Mouse (Mus musculus) liver, embryonic 14.5 days (tissue): Measurements from ENCODE around the gene Plekhm1.

Source experiments
- CTCF ChIP-seq: IDR thresholded peaks from 2 replicates; pipeline ENCODE4 v1.5.1; 2016; ENCODE audit warnings: antibody characterized with exemption, low read depth, control low read depth
- EP300 ChIP-seq: IDR thresholded peaks from 2 replicates; pipeline ENCODE4 v1.6.1; 2016; ENCODE audit warnings: antibody characterized with exemption, low read depth

DNA sequence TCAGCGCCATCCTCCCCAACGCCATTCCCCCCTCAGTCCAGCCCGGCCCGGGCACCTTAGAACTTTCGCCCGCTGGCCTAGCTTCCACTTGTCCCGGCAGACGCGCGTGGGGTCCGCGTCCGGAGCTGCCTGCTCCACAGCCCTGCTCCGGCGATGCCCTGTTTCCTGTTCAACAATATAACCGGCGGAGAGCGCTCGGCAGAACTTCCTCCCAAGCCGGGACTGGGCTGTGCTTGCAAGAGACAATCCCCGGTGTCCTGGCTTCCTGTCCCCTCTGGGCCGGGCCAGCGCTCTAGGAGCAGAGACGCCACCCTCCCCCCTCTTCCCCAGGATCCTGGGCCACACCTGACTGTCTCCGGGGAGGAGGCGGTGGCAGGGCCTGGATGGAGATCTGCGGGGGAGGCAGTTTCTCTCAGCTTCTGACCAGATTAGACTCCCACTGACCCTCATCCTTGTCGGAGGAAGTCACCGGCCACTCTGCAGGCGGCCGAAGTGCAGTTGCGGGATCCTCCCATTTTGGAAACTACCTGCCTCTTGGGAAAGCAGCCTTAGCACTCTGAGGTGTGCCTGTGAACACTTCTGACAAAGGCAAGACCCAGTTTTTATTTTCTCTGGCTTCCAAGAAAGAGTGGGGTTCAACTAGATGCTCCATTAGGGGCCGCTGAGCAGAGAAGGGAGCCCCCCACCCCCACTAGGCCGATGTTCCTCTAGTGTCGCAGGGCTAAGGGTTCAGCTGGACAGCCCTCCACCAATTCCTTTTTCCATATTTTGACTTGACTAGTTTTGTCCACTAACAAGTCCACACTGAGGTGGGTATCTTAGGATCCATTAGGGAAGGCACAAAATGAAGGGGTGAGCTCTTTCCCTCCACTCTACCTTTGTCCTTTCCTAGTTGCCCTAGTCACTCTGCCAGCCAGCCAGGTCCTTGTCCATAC is 49.0 kb downstream of the Plekhm1 start, which contains the start of gene Arhgap27:
- TF ChIP-seq CTCF (no peak), EP300 (no peak)
